Mouse (Mus musculus): ENCODE measurements around the gene Med13.

- TF ChIP-seq CTCF (IDR thresholded peaks at IDR 0.05; ENCODE audit: low read depth, low read length) = no peak
- TF ChIP-seq TAL1 (conservative IDR thresholded peaks at IDR 0.05; ENCODE audit: low read depth, low read length) = no peak
- TF ChIP-seq GATA2 (IDR thresholded peaks at IDR 0.05; ENCODE audit: borderline replicate concordance, low read depth, low read length) = no peak
Measured at GRCm38 (mm10) chr11:86348872-86349271, 8.5 kb downstream of the Med13 start.

Data from G1E (cell line).